In the genomic region with DNA sequence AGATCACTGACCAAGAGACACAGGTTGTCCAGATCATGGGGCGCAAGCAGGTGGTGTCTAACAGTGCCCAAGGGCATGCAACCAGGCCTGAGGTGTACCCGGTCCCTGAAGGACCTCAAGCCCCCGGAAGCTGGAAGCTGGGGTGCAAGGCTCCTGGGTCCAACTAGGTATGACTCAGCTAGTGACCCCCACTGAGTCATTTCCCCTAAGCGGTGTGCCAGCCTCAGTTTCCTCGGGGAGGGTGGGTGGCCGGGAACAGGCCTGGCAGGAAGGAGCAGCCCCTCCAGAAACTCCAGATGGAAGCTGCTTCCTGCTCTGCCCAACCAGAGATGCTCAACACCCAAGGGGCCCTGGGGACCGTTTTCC, we compare ENCODE assay signal across 8 mouse cellular contexts. TPM values are rescaled to one million over a fixed set of nuclear protein-coding genes. Genes with fewer than 3 reads are reported as not detected.
A peak's percentile ranks its signal among the peaks of the same experiment; 100 is the strongest.
DNase-seq lines count a peak whose midpoint lies in the region; ATAC-seq and TF ChIP-seq lines count a peak whose summit lies in the region.
"Had no signal": no experiment of that assay in that cellular context is flagged by ENCODE, and none has a peak within 500 bp of the region (broad histone marks: within the 10 kb centered on the region; RNA-seq: fewer than 3 reads in every experiment).

No protein-coding gene starts in this region.

- peaks cover 35% of the 10 kb centered on the region for H3K4me1 ChIP-seq in bone marrow macrophage, adult 2 months (ENCODE audit: control insufficient read depth, insufficient read depth, low read length)
- H3K4me1 ChIP-seq in hindbrain, embryonic 11.5 days (replicated peaks; ENCODE audit: control insufficient read depth, insufficient read depth, low read length): peaks cover 11% of the 10 kb centered on the region
- H3K4me1 ChIP-seq in liver, postnatal 0 days (ENCODE audit: insufficient read depth): peaks cover 58% of the 10 kb centered on the region

- H3K27ac ChIP-seq in layer of hippocampus, adult 2 months: peak overlapping the region; percentile 98
- peak overlapping the region; percentile 99 for H3K27ac ChIP-seq in bone marrow macrophage, adult 2 months (ENCODE audit: insufficient read depth, low read depth, low read length)
- no peak overlapping the region for H3K27ac ChIP-seq in hindbrain, embryonic 11.5 days (ENCODE audit: low read depth, low read length)
- peak overlapping the region; percentile 100 for H3K27ac ChIP-seq in liver, postnatal 0 days (ENCODE audit: low read depth)

- WGBS in hindbrain, embryonic 11.5 days: 74% methylated on average over 7 of the region's 7 CpGs
- 36% methylated on average over 7 of the region's 7 CpGs for WGBS in liver, postnatal 0 days (ENCODE audit: insufficient replicate concordance)

- peaks cover 31% of the 10 kb centered on the region for H3K27me3 ChIP-seq in hindbrain, embryonic 11.5 days (ENCODE audit: control insufficient read depth, insufficient read depth, low read length)
- no peaks in the 10 kb centered on the region for H3K27me3 ChIP-seq in liver, postnatal 0 days (ENCODE audit: insufficient read depth, low read length)

- H3K4me2 ChIP-seq in hindbrain, embryonic 11.5 days (replicated peaks; ENCODE audit: low read depth, low read length): peak overlapping the region; percentile 5
- H3K4me2 ChIP-seq in liver, postnatal 0 days (ENCODE audit: low read depth, low read length): peak overlapping the region; percentile 92

- TF ChIP-seq POLR2A in bone marrow macrophage, adult 2 months (IDR thresholded peaks at IDR 0.05; ENCODE audit: borderline replicate concordance, low read depth, low read length): no peak

- TF ChIP-seq CTCF in layer of hippocampus, adult 2 months (conservative IDR thresholded peaks at IDR 0.05): no peak
- no peak for TF ChIP-seq CTCF in bone marrow macrophage, adult 2 months (IDR thresholded peaks at IDR 0.05; ENCODE audit: low read depth, low read length)
- no peak for TF ChIP-seq CTCF in liver, postnatal 0 days (IDR thresholded peaks at IDR 0.05; ENCODE audit: low read depth)

- intact Hi-C loops in left cerebral cortex, postnatal 14 days (cut with DNase I): no loop called here

- H3K9me3 ChIP-seq in hindbrain, embryonic 11.5 days (ENCODE audit: control insufficient read depth, low read length): no peaks in the 10 kb centered on the region
- H3K9me3 ChIP-seq in liver, postnatal 0 days (ENCODE audit: low read length): no peaks in the 10 kb centered on the region

- peak overlapping the region; percentile 87; the same call in 1 of the 2 replicates for H3K4me3 ChIP-seq in layer of hippocampus, adult 2 months
- H3K4me3 ChIP-seq in bone marrow macrophage, adult 2 months (ENCODE audit: insufficient read depth, low read length): peak overlapping the region; percentile 82
- H3K4me3 ChIP-seq in hindbrain, embryonic 11.5 days (ENCODE audit: low read depth, low read length): no peak overlapping the region
- H3K4me3 ChIP-seq in liver, postnatal 0 days (ENCODE audit: low read depth, low read length): peak overlapping the region; percentile 90

- DNase-seq in layer of hippocampus, adult 2 months (ENCODE audit: low spot score in 2 of 2): no peak
- DNase-seq in layer of hippocampus, postnatal 36 days: no peak
- DNase-seq in hindbrain, embryonic 11.5 days (ENCODE audit: low spot score): no peak
- no peak for DNase-seq in liver, postnatal 0 days
- DNase-seq in left cerebral cortex, postnatal 14 days (ENCODE audit: low spot score in 2 of 2): no peak

- TF ChIP-seq EP300 in liver, postnatal 0 days (IDR thresholded peaks at IDR 0.05; ENCODE audit: low read depth): no peak

- ATAC-seq in hindbrain, embryonic 11.5 days (ENCODE audit: low FRiP score): no peak
- no peak for ATAC-seq in liver, postnatal 0 days
- no peak for ATAC-seq in megakaryocyte-erythroid progenitor cell, adult 5-6 weeks (replicated peaks; ENCODE audit: low FRiP score, low TSS enrichment, poor library complexity, severe bottlenecking)
- ATAC-seq: activated CD4-positive, CD25-positive, alpha-beta regulatory T cell, adult 4 months had no signal

- no peak overlapping the region for H3K9ac ChIP-seq in hindbrain, embryonic 11.5 days (ENCODE audit: low read depth, low read length)
- peak overlapping the region; percentile 97 for H3K9ac ChIP-seq in liver, postnatal 0 days (replicated peaks)

- no peaks in the 10 kb centered on the region for H3K36me3 ChIP-seq in hindbrain, embryonic 11.5 days (ENCODE audit: control insufficient read depth, insufficient read depth, low read length)
- peaks cover 6% of the 10 kb centered on the region; the same call in 1 of the 2 replicates for H3K36me3 ChIP-seq in liver, postnatal 0 days (replicated peaks; ENCODE audit: insufficient read depth, low read length)

RNA-seq across cellular contexts. Expression of gene Sh2b3, which starts 3.2 kb away (rescaled TPM):
- 10 to 100 TPM; 19.9 to 21.6 TPM for total RNA-seq in layer of hippocampus, adult 2 months (2021)
- total RNA-seq in layer of hippocampus, postnatal 36 days (2021): 10 to 100 TPM; 21.6 to 22.1 TPM
- polyA plus RNA-seq in bone marrow macrophage, adult 2 months (2012; ENCODE audit: insufficient read depth, insufficient read length, missing spikeins): 69.5 and 77.5 TPM in 2 replicates
- polyA plus RNA-seq in hindbrain, embryonic 11.5 days (2014; fragmentation: Nextera tagmentation; extraction: Ambion mirVana): 8.4 and 9.6 TPM in 2 replicates
- 9.0 and 9.1 TPM in 2 replicates for polyA plus RNA-seq in liver, postnatal 0 days (2015; fragmentation: Nextera tagmentation; extraction: Ambion mirVana)
- total RNA-seq in megakaryocyte-erythroid progenitor cell, adult 5-6 weeks (2014; fragmentation: Nextera tagmentation): 11.2 and 13.3 TPM in 2 replicates
- total RNA-seq in megakaryocyte-erythroid progenitor cell, adult 5-6 weeks (2017): 5.1 and 5.3 TPM in 2 replicates
- total RNA-seq in left cerebral cortex, postnatal 14 days (2021): 10 to 100 TPM; 20.3 to 20.4 TPM

RNA-seq across cellular contexts. Expression of gene Pheta1, which starts 14.6 kb away (rescaled TPM):
- total RNA-seq in layer of hippocampus, adult 2 months (2021): 1 to 10 TPM; 8.3 to 8.8 TPM
- total RNA-seq in layer of hippocampus, postnatal 36 days (2021): 10 to 100 TPM in 1 of 2 experiments, 1 to 10 TPM in 1; 8.8 to 11.1 TPM
- 6.5 and 6.6 TPM in 2 replicates for polyA plus RNA-seq in bone marrow macrophage, adult 2 months (2012; ENCODE audit: insufficient read depth, insufficient read length, missing spikeins)
- polyA plus RNA-seq in hindbrain, embryonic 11.5 days (2014; fragmentation: Nextera tagmentation; extraction: Ambion mirVana): 27.0 and 29.3 TPM in 2 replicates
- polyA plus RNA-seq in liver, postnatal 0 days (2015; fragmentation: Nextera tagmentation; extraction: Ambion mirVana): 4.8 and 5.7 TPM in 2 replicates
- total RNA-seq in megakaryocyte-erythroid progenitor cell, adult 5-6 weeks (2014; fragmentation: Nextera tagmentation): 2.9 and 4.2 TPM in 2 replicates
- total RNA-seq in megakaryocyte-erythroid progenitor cell, adult 5-6 weeks (2017): 0.42 and 2.6 TPM in 2 replicates
- total RNA-seq in left cerebral cortex, postnatal 14 days (2021): 10 to 100 TPM; 10.3 to 12.6 TPM
